Mouse (Mus musculus) heart, embryonic 14.5 days (tissue): ENCODE measurements around the gene Msi1. TPM values are rescaled to one million over a fixed set of nuclear protein-coding genes. Genes with fewer than 3 reads are reported as not detected.
"Not testable (repeated sequence)": the region's sequence is repeated elsewhere in the genome, so short reads cannot be mapped to it uniquely, and the experiment has no call there.

Experiments
- ATAC-seq: fragments of 200-750 bp; cut with Nextera tagmentation; 2 replicates; pipeline ENCODE4 v1.8.0; 2017; ENCODE audit warnings: low read depth, moderate TSS enrichment; ENCODE audit not compliant: insufficient number of reproducible peaks, insufficient read depth, low FRiP score
- H3K27ac ChIP-seq, 2 experiments: fragments of 200-500 bp in 1 of 2; fragments of 300-500 bp in 1 of 2; sonication (generic) in 1 of 2; replicated peaks in 1 of 2; 2 replicates each; pipeline ENCODE4 v1.5.1; 2012 to 2014; ENCODE audit warnings: low read depth in 2 of 2, low read length in 2 of 2, control low read depth in 1 of 2, mild to moderate bottlenecking in 1 of 2, mixed read lengths in 1 of 2; ENCODE audit not compliant: control insufficient read depth in 1 of 2, insufficient read depth in 1 of 2
- H3K27me3 ChIP-seq: fragments of 300-500 bp; sonication (generic); 2 replicates; pipeline ENCODE4 v1.6.1; 2014; ENCODE audit warnings: mild to moderate bottlenecking, low read length, control low read depth; ENCODE audit not compliant: control insufficient read depth, insufficient read depth
- H3K36me3 ChIP-seq: fragments of 300-500 bp; sonication (generic); 2 replicates; pipeline ENCODE4 v1.6.1; 2014; ENCODE audit warnings: mild to moderate bottlenecking, control low read depth, low read length, mixed read lengths; ENCODE audit not compliant: control insufficient read depth, insufficient read depth
- H3K4me1 ChIP-seq, 2 experiments: fragments of 200-500 bp in 1 of 2; fragments of 300-500 bp in 1 of 2; sonication (generic) in 1 of 2; 2 replicates each; pipeline ENCODE4 v1.6.1; 2012 to 2014; ENCODE audit warnings: low read length in 2 of 2, control low read depth in 1 of 2, mixed read lengths in 1 of 2; ENCODE audit not compliant: control insufficient read depth in 2 of 2, insufficient read depth in 2 of 2
- H3K4me2 ChIP-seq: fragments of 300-500 bp; sonication (generic); 2 replicates; pipeline ENCODE4 v1.6.1; 2014; ENCODE audit warnings: mild to moderate bottlenecking, low read length
- H3K4me3 ChIP-seq, 2 experiments: fragments of 200-500 bp in 1 of 2; fragments of 300-500 bp in 1 of 2; sonication (generic) in 1 of 2; 2 replicates each; pipeline ENCODE4 v1.5.1; 2012 to 2014; ENCODE audit warnings: low read length in 2 of 2, mild to moderate bottlenecking in 2 of 2, control low read depth in 1 of 2, low read depth in 1 of 2, moderate library complexity in 1 of 2; ENCODE audit not compliant: control insufficient read depth in 1 of 2, insufficient read depth in 1 of 2
- H3K9ac ChIP-seq: fragments of 300-500 bp; sonication (generic); 2 replicates; pipeline ENCODE4 v1.6.1; 2014; ENCODE audit warnings: mild to moderate bottlenecking, low read length
- H3K9me3 ChIP-seq: fragments of 300-500 bp; sonication (generic); 2 replicates; pipeline ENCODE4 v1.6.1; 2016; ENCODE audit warnings: low read length, control low read depth; ENCODE audit not compliant: control insufficient read depth
- WGBS: fragments of 180-500 bp; shearing (Covaris S2); extraction: QIAGEN DNeasy Blood & Tissue Kit; methylation state at CpG from one replicate; pipeline ENCODE4 v1.1.7; 2014; 5-methylcytosine and 5-hydroxymethylcytosine counted together
- polyA plus RNA-seq: library from polyadenylated mRNA; unstranded; fragments of >200 nt; fragmentation: Nextera tagmentation; extraction: Ambion mirVana; gene quantifications from 2 replicates; pipeline ENCODE4 v1.2.1, GENCODE M21; 2014

The Msi1 gene
- polyA plus RNA-seq, 1 experiment from 2014 or later, result 3.3 TPM

DNA sequence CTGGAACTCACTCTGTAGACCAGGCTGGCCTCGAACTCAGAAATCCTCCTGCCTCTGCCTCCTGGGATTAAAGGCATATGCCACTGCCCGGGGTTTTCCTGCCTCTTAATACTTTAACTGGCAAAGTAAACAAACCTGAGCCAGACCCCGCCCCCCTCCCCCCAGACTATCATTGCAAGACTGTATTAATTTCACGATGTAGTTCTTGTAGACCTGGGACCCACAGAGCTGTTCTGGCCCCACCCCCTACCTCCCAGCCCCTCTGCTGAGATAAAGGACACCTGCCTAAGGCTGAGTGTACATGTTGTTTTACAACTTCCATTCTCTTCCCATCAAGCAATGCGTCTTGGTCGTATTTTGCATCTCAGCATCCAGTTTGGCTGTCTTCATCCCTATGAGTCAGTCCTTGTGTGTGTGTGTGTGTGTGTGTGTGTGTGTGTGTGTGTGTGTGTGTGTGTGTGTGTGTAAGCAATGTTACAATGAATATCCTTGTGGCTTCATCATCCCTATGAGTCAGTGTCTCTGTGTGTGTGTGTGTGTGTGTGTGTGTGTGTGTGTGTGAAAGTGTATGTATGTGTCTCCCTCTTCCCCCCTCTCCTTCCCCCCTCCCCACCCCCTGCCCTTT is 63.4 kb downstream of the Msi1 start:
- H3K4me3 ChIP-seq, result no peak overlapping the region
- H3K27ac ChIP-seq, result peak overlapping the region; percentile 67 to 86; a peak in 3 of 4 replicates
- H3K27me3 ChIP-seq, result no peaks in the 10 kb centered on the region
- no peak overlapping the region for H3K4me2 ChIP-seq
- no peaks in the 10 kb centered on the region for H3K9me3 ChIP-seq
- no peak overlapping the region for H3K9ac ChIP-seq
- ATAC-seq, result no peak
- WGBS, result 67% methylated on average over 6 of the region's 6 CpGs
- no peaks in the 10 kb centered on the region for H3K36me3 ChIP-seq
- H3K4me1 ChIP-seq, result peaks cover 20 to 25% of the 10 kb centered on the region in 2 experiments

DNA sequence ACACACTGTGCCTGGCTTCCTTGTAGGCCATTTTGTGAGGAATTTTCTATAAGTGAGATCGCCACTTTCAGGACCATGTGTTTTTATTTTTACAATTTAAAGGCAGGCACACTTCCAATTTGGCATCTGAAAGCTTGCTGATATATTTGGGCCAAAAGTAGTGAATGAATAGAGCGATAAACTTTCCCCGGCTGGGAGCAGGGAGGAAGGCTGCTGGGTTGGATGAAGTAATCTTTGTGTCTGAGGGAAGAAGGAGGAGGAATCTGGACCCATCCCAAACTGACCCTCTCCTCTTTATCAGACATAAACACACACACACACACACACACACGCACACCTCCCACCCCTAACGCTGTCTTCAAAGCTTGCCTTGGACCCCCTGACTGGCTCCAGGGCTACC is 64.0 kb downstream of the Msi1 start:
- no peak overlapping the region for H3K4me3 ChIP-seq
- no peak overlapping the region for H3K9ac ChIP-seq
- ATAC-seq, result no peak
- no peaks in the 10 kb centered on the region for H3K27me3 ChIP-seq
- H3K9me3 ChIP-seq, result no peaks in the 10 kb centered on the region
- peaks cover 20 to 24% of the 10 kb centered on the region in 2 experiments for H3K4me1 ChIP-seq
- 43% methylated on average over 5 of the region's 5 CpGs for whole genome bisulfite sequencing
- H3K36me3 ChIP-seq, result no peaks in the 10 kb centered on the region
- H3K27ac ChIP-seq, result peak overlapping the region; percentile 67 to 86
- H3K4me2 ChIP-seq, result no peak overlapping the region

DNA sequence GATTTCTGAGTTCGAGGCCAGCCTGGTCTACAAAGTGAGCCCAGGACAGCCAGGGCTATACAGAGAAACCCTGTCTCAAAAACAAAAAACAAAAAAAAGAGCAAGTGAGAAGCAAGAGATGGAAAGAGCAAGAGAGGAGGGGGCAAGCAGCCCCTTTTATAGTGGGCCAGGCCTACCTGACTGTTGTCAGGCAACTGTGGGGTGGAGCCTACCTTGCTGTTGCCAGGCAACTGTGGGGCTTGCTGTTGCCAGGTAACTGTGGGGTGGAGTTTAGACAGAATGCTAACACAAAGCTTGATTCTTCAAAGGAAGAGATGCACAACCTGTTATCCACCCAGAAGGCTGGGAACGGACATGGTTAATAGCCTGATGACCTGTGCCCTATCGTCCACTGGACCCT is 66.2 kb downstream of the Msi1 start:
- H3K27me3 ChIP-seq, ATAC-seq, H3K27ac ChIP-seq, H3K4me2 ChIP-seq, H3K9ac ChIP-seq, H3K36me3 ChIP-seq, H3K9me3 ChIP-seq, H3K4me3 ChIP-seq: not testable (repeated sequence)
- peaks cover 16 to 19% of the 10 kb centered on the region in 2 experiments for H3K4me1 ChIP-seq
- WGBS, result 92% methylated on average over 3 of the region's 3 CpGs

DNA sequence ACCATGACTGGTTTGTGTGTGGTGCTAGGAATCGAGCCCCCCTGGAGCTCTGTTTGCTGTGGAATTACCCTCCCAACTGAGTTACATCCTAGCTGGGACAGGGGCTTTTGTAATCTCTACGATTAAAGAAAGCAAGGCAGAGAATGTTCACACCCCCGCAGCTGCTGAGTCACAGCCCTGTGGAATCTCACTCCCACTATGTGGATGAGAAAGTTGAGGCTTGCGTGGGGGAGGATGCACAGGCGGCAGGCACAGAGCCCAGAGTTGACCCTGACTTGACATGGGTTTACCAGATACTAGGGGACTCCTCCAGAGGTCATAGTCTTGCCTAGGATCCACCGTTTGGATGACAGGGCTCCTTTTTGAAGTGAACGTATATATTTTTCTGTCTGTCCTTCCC is 67.6 kb downstream of the Msi1 start:
- Histone ChIP-seq H3K4me2 (no peak overlapping the region), H3K4me1 (peaks cover 8 to 11% of the 10 kb centered on the region in 2 experiments), H3K4me3 (no peak overlapping the region), H3K9me3 (no peaks in the 10 kb centered on the region), H3K27ac (no peak overlapping the region), H3K36me3 (no peaks in the 10 kb centered on the region), H3K9ac (no peak overlapping the region), H3K27me3 (no peaks in the 10 kb centered on the region)
- WGBS, result 67% methylated on average over 7 of the region's 7 CpGs
- no peak for ATAC-seq

DNA sequence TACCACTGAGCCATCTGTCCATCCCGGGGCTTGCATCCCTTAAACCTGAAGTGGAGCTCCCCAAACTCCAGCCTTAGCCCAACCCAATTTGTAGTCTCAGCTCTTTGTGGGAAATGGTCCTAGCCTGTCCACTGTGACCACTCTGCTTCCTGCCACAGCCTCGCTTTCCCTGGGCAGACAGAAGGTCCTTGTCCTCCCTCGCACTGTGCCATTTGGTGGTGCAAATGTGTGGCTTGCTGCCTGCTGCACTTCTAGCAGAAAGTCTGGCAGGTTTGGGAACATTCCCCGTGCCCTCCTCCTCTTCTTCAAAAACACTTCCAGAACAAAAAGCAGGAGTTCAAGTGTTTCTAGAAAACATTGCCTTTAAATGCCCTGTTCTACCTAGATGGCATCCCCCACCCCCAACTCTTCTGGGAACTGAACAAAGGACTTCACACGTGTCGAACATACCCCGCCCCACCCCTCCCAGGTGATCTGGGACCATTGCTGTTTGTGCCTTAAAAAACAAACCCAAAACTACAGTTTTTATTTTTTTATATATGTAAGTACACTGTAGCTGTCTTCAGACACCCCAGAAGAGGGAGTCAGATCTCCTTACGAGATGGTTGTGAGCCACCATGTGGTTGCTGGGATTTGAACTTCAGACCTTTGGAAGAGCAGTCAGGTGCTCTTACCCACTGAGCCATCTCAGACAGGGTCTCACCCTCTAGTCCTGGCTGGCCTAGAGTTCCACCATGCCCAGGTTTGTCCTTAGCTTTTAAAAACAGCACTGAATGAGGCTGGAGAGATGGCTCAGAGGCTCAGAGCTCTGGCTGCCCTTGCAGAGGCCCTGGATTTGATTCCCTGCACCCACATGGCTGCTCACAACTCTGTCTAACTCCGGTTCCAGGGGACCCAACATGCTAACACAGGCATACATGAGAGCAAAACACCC is 69.2 kb downstream of the Msi1 start:
- 44% methylated on average over 9 of the region's 9 CpGs for WGBS
- no peak for ATAC-seq

DNA sequence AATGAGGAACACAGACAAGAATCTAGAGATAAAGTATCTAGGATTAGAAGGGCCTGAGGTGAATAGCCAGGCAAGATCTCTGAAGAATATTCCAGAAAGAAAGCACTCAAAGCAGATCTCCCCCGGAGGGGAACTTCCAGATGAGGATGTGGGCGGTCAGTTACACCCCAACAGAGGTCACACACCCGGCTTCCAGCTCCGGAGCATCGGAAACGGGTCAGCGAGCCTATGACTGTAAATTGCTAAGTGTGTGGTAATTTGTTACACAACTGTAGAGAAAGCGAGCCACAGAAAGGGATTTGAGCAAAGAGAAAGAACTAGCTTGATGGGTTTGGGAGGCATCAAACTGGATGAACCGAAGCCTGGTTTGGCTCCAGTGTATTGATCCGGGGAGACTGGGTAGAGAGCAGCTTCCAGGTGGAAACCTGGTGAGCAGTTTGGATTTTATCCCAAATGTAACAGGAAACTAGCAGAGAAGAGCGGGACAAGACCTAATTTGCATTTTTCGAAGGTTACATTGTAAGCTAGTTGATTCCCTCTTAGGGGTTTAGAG is 71.1 kb downstream of the Msi1 start:
- Histone ChIP-seq H3K36me3 (no peaks in the 10 kb centered on the region), H3K4me2 (no peak overlapping the region), H3K4me3 (no peak overlapping the region), H3K9me3 (no peaks in the 10 kb centered on the region), H3K4me1 (no peaks in the 10 kb centered on the region), H3K9ac (no peak overlapping the region), H3K27me3 (no peaks in the 10 kb centered on the region), H3K27ac (no peak overlapping the region)
- WGBS, result 76% methylated on average over 12 of the region's 12 CpGs
- ATAC-seq, result no peak

More for the DNA sequence above, 69.2 kb downstream of the Msi1 start:
- no peak overlapping the region for H3K4me2 ChIP-seq
- peaks cover 1 to 7% of the 10 kb centered on the region in 2 experiments; a peak in 3 of 4 replicates for H3K4me1 ChIP-seq
- no peaks in the 10 kb centered on the region for H3K36me3 ChIP-seq
- no peaks in the 10 kb centered on the region for H3K27me3 ChIP-seq
- no peaks in the 10 kb centered on the region for H3K9me3 ChIP-seq
- H3K4me3 ChIP-seq, result no peak overlapping the region
- no peak overlapping the region for H3K9ac ChIP-seq
- no peak overlapping the region for H3K27ac ChIP-seq

DNA sequence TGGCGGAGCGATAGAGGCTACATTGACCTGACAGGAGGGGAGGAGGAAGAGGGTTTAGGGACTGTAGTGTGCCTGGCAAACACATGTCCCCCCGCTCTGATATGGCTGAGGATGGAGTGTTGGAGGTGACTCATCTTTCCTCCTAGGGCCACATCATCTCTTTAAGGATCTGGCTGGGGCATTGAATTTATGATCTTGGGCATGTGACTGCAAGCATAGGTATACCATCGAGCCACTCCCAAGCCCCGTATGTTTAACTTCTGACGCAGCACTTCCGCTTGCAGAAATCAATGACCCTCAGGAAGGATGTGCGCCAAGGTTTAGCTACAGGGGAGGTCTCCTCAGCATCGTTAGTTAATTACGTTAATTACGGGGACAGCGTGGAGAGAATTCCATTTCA is 73.6 kb downstream of the Msi1 start:
- 50% methylated on average over 12 of the region's 12 CpGs for WGBS
- Histone ChIP-seq H3K36me3 (no peaks in the 10 kb centered on the region), H3K9ac (no peak overlapping the region), H3K4me3 (no peak overlapping the region), H3K9me3 (no peaks in the 10 kb centered on the region), H3K27ac (no peak overlapping the region), H3K4me2 (no peak overlapping the region), H3K27me3 (no peaks in the 10 kb centered on the region), H3K4me1 (peaks cover 9 to 10% of the 10 kb centered on the region in 2 experiments)
- no peak for ATAC-seq
